Mouse (Mus musculus): ENCODE data around the gene Spag7.

Gene Spag7

DNA sequence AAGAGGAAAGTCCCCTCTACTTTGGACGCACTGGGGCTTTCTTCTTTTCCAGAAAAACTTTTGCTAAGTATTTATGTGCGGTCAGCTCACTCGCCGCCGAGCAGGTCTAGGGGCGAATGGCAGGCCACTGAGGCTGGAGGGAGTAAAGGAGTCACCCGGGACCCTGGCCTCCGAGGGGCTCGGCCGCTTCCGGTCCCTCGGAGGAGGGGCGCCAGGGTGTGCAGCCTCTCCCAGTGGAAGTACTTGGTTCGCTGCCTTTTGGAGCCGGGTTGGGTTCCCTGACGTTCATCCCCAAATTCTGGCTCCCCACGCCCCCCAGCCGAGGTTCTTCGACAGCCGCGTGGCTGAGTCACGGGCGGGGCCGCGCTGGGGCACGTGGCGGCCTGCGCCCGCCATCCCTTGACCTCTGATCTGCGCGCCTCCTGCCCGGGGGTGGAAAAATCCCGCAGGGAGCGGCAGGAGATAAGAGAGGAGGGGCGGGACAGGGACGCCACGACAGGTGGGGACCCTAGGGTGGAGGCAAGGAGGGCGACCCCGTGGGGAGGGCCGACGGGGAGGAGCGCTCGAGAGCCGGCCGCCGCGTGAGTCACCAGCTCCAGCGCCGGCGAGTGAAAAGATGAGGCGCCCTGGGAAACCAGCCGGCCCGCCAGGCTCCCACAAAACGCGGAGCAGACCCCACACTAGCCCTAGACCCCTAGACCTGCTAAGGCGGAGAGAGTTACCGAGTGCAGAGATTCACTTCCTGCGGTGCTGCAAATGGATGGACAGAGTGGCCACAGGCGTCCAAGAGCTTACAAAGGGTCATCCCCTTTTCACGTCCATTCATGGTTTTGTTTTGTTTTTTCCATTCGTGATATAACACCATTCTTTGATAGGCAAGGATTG lies 13.4 kb downstream of the Spag7 start:
- DNase-seq, result no peak

DNA sequence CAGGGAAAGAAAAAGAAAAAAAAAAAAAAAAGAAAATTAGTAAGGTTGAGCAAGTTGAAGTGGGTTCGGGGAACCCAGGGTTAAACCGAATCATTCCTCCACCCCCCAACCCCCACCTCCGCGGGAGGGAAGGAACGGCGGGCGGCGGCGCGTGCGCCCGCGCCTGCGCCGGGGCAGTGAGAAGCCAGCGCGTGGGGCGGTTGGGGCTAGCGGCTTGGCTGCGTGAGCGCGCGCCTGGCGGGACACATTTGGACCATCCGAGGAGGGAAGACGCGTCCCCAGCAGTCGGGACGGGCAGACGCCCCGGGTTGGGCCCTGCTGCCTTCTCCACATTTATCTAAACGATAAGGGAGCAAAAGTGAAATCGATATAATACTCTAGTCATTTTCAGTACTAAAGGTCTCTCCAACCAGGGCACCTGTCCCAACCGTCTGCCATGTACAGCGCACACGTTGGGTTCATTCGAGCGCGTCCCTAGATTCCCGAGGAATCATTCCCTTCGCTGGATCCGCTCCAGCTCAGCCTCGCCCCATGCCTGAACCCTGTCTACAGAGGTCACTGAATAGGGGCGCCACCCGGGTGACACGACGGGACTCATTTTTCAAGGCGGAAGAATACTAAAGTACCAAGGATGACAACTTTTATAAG lies 14.2 kb downstream of the Spag7 start:
- DNase-seq, result peak; percentile 88

DNA sequence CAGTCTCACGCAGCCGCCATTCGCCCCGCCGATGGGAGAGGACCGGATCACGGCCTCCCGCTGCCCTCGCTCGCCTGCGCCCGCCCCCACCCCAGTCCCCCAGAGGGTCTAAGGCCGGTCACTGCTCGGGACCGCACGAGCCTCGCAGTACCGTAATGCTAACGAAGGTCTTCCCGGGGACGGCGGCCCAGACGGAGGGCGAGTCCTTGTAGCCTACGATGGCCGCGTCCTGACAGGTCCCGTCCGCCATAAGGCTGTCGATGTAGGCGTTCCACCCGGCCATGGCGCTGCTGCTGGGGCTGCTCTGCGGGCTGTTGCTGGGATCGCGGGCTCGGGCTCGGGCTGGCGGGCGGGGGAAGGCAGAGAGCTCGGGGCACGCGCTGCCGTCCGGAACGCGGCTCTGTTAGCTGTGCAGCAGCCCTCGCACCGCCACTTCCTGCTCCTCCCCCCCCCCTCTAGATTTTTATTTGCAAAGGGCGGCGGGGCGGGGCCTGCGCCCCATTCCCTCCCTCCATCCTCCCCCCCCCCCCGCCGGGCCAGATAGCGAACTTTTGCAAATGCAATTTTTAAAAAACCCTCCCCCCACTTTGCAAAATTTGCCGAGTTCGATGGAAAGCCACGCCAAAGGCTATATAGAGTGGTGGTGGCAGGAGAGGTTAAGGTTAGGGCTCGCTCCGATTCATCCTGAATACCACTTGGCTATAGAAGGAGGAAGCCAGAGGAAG lies 14.9 kb downstream of the Spag7 start, which contains the start of gene Pfn1:
Gene Pfn1 (minus strand): TSS at position 447 of the 725 bp plus-strand sequence.
- peak; percentile 84 for DNase-seq

DNA sequence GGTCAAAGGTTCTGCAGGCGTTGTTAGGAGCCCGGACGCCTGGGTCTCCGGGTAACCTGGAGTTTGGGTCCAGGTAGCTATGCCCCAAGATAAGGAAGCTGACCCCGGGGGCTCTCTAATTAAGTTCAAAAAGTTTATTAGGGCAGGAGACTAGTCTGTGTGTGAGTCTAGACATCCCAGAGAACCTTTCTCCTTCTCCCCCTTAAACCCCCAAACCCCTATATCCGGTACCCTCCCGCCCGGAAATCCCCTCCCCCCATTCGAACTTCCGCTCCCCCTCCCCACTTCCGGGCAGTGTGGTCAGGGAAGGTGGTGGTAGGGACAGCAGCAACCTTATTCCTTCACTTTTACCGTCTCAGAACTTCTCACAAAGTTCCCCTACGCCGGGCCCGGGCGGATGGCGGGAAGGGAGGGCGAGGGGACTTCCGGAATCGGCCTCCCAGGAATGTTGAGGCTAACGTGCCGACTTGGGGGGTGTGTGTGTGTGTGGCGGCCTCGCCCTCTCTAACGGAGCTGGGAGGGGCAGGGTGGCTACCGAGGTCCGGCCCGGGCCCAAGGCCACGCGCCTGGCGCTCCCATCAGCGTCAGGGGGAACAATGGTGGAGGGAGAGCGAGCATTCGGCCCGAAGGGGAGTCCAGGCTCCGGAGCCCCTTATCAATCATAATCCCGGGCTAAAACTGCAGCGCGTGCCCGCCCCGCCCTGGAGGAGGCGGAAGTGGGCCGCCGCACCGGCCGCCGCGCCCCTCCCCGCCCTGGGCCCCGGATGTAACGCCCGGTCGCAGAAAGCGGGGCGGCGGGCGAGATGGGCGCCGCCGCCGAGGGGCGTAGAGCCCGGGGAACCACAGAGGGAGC lies 15.6 kb downstream of the Spag7 start:
- DNase-seq, result peak; percentile 89

DNA sequence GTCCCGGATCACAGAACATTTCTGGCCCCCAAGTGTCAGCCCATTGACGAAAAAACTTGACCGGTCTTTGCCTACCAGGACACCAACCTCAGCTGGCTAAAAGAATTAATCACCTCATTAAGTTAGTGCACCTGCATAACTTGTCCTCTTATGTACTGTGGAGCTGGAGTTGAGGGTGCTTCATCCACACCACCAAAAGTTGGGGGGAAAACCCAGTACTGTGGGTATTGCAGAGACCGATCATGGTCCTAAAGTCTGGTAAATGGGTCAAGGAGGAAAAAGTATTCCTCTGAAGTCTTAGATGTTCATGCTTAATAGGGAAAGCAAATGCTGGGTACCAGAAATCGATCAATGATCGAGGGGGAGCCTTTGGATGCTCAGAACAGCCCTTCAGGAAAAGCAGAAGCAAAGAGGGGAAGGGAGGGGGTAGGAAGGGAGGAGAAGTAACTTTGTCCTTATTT lies 16.3 kb downstream of the Spag7 start:
- DNase-seq, result no peak

DNA sequence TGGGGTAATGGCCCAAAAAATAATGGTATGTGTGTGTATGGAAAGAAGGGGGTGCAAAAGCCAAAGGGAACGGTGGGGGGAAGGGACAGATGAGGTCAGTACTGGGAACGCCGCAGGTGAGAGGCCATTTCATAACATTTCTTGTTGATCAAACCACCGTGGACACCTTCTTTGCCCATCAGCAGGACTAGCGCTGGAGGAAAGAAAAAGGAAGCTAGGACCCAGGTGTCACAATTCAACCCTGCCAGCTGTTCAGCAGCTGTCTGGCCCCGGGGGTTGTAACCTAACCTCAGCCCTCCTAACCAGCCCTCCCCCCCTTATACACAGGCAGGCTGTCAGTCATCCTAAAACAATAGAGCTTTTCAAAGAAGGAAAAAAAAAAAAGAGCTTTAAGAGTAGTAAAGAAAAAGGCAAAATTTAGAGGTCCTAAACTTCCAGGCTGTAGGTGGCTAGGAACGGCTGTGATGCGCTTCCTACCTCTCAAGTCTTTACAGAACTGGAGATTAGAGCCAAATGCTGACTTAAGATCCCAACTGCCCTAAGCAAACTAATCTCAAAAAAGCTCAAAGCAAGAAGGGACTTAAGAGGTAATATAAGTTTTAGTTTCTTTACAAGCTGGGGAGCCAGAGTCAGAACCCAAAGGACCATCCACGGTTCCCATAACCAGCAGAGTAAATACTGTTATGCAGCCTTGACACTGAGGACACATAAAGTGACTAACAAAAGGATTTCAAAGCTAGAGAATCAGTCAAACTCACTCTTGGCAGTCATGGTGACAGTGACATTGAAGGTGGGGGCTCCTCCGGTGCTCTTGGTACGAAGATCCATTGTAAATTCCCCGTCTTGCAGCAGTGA lies 17.0 kb downstream of the Spag7 start:
- DNase-seq, result no peak

DNA sequence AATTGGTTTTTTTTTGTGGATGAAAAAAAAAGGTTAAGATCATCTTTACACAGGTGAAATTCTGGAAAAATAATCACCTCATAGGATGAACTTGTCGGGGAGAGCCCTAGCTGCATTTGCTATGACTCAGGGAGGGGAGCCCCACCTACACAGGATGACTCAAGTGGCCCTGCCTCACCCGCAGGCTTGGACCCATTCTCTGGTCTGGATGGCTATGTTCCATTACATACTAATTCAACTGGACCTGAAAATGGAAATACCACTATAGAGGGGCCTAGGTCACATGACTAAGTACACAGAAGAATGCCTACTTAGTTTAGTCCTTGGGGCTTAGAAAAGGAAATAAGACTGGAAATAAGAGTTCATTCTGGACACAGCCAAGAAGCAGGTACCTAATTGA lies 17.8 kb downstream of the Spag7 start:
- DNase-seq, result no peak

DNA sequence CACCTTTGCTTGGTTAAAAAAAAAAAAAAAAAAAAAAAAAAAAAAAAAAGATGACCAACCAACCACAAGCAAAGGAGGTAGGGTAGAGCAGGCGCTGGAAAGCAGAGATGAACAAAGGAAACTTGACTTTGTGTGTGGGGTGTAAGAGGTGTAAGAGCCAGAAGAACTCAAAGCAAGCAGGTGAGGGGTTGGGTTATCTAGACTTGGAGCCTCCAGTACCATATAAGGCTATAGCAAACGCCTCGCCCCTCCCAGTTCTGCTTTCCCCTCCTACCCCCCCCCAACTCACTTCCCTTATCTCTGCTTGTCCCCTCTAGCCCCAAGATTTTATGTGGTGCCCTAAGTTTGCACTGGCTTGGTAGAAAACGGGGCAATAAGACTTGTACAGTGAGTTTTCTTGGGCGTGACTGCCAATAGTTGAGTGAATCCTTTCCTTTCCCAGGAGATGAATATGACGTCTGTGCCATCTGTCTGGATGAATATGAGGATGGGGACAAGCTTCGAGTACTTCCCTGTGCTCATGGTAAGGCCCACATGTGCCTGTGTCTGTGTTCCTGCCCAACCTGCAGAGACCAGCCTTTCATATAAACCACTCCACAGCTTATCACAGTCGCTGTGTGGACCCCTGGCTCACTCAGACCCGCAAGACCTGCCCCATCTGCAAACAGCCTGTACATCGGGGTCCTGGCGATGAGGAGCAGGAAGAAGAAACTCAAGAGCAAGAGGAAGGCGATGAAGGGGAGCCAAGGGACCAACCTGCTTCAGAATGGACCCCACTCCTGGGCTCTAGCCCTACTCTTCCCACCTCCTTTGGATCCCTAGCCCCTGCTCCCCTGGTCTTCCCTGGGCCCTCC lies 18.7 kb downstream of the Spag7 start:
- DNase-seq, result no peak

DNA sequence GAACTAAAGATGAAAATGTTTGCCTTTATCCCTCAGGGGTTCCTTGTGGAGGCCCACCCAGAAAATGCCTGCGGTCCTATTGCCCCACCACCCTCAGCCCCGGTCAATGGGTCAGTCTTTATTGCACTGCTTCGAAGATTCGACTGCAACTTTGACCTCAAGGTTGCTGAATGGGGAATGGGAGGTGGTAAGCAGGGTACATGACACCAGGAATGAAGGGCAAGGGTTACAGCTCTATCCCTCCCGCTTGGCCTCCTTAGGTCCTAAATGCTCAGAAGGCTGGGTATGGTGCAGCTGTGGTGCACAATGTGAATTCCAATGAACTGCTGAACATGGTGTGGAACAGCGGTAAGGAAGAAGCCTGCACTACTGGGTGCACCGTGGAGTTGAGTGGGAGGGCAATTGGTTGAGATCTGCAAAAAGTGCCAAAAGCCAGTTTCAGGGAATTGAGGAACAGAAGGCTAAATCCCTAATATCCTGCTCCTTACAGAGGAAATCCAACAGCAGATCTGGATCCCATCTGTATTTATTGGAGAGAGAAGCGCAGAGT lies 20.0 kb downstream of the Spag7 start:
- DNase-seq, result no peak

DNA sequence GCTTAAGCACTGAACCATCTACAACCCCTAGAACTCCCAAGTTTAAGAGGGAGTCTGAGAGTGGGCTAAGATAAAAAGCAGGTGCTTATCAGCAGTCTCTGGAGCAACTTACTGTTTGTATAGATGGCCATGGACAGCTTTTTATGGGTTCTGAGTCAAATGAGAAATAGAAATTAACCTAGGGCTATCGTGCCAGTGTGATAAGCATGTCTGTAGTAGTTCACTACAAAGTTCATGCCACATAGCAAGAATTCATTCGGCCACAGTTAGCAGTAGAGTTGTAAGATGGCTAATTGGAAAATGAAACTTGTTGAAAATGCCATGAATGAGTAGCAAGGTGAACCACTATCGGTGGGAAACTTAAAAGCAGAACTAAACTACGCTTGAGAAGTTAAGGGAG lies 20.7 kb downstream of the Spag7 start:
- no peak for DNase-seq

DNA sequence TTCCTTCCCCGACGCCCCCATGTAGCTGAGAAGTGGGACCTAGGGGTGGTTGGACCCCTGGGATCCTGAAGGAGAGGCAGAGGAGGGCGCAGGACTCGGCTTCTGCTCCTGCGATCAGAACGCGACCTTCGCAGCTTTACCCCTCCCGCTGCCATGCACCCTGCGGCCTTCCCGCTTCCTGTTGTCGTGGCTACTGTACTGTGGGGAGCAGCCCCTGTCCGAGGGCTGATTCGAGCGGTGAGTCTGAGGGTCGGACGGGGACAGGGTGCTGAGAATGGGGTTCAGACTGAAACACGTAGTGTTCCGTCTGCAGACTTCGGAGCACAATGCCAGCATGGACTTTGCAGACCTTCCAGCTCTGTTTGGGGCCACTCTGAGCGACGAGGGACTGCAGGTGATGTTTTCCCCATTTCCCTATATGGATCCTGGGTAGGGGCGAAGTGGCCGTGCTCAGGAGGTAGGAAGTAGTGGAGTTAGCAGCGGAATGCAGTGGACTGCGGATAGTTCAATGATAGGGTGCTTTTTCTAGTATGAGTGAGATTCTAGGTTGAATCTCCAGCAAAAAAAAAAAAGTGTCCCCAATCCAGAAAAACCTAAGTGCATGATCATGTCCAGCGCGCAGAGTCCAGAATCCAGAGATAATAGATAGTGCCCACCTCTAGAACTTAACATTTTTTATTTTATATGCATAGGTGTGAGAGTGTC lies 21.3 kb downstream of the Spag7 start:
- DNase-seq, result no peak

DNA sequence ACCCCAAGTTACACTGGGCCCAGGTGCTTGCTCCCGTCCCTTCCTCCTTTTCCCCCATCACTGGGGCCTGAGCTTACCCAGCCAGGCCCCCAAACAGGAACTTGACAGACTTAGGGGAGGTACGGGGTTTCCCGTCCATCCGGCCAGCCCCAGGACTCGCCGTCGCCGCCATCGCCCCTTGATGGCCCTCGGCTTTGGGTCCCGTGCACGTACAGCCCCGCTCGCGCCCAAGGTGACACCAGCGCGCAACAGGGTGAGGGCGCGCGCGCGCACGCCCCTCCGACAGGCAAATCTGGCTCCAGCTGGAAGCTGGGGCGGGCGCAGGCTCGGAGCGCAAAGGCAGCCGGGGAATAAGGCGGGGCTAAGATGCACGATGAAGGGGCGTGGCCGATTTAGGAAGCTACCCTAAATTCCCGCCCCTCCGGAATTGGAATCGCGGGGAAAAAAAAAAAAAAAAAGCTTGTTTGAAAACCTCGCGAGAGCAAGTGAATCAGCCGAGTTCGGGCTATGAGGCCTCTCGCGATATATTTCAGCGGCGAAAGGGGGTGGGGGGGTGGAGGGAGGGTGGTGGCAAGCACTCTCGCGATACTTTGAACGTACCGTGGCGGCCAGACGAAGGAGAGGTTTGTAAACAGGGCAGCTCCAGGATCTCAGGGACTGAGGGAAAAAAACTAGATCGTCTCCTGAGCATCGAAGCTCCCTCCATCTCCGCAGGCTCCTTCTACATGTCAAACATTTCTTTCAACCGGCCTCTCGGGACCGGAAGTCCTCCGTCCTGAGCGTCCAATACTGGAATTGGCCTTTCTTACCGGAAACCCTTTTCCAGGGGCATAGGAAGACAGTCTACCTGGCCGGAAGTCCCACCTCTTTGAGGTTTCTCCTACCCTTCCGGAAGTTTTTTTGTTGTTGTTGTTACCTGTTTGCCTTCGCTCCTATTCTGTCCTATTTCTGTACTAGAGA lies 22.2 kb downstream of the Spag7 start, which contains the start of the genes Rnf167 and Slc25a11:
Gene Rnf167 (plus strand): TSS at position 545 of the 960 bp plus-strand sequence.
Gene Slc25a11 (minus strand): TSS at position 789 of the 960 bp plus-strand sequence.
- peak; percentile 100 for DNase-seq

DNA sequence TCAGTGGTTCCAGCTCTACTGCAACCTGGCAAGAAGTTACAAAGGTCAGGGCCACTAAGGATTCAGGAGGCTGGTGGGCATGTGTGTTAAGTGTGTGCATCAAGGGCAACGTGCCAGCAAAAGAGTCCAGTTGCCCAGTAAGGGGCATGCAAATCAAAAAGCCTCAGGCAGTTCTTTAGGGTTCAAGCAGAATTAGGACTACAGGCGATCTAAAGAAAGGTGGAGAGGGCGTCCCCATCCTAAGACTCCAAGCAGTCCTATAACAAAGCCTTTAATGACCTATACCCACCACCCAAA lies 23.0 kb downstream of the Spag7 start:
- DNase-seq, result no peak

DNA sequence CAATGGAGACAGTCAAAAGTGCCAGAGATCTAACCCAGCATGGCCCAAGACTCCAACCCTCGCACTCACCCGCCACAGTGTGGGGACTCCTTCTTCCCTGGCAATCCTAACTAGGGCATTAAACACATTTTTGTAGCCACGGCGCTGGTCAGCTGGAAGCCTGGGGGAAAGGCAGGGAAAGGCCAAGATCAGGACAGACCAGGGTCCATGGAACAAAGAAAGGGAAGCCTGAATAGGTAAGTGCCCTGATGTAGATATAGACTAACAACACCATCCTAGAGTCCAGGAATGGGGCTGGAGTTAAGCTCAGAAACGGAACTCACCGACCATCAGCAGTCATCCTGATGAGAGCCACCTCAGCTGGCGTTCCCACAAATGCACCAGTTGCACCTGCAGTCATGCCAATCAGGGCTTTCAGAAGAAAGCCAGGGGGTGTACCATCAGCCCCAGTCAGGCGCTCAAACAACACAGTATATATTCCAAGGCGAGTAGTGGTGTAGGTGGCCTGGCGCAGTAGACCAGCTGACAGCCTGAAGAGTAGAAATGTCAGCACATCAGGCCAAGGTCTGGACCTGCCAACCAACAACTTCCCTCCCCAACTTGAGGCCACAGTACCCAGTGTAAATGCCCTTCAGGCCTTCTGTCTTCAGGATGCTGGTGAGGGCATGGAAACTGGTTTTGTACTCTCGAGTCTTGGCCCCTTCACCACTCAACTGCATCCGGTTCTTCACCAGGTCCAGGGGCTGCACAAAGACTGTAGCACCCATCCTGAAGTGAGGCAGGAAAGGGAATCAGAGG lies 23.6 kb downstream of the Spag7 start:
- DNase-seq, result no peak

DNA sequence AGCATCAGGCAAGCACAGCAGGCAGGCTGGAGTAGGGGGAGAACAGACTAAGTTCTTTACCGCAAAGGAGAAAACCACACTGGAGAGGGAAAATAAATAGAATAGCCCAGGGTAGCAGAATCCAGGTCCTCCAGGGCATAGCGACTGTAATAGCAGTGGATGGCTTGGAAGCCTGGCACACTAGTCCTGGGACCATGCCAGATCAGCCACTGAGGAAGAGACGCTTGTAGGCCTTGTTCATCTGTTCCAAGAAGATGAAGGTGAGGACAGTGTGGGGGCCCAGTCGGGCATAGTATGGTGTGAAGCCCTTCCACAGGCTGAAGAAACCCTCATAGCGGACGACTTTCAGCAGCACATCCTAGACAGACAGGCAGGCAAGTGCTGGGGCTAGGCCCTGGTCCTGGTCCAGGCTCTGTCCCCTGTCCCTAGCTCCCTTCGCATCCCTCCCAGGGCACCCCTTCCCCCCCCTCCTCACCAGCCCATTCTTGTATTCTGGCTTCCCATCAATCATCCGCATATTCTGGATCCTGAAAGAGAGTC lies 24.6 kb downstream of the Spag7 start:
- no peak for DNase-seq

DNA sequence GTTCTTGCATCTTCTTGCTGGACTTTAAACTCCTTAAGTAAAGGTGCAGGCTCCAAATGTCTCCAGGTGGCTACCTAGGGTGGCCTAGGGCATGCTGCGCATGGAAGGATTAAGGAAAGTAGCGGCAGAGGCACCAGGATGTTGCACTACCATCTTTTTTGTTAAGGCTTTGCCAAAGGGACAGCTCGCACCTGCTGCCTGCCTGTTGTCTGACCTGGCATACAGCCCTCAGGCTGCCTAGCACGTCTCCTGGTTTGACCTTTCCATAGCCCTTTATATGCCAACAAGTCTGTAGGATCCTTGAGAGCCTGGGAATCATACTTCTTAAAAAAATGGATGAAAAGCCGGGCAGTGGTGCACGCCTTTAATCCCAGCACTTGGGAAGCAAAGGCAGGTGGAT lies 26.2 kb downstream of the Spag7 start:
- DNase-seq, result no peak

DNA sequence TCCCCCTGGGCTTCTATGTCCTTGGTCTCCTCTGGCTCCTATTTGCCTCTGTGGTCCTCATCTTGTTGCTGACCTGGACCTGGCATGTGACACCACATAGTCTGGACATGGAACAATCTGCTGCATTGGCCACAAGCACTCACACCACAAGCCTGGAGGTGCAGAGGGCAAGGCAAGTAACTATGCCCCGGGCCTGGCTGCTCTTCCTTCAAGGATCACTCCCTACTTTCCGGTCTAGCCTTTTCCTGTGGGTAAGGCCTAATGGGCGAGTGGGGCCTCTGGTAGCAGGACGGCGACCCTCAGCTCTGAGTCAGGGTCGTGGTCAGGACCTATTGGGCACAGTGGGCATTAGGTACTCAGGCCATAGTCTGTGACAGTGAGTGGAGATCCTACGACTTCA lies 28.0 kb downstream of the Spag7 start:
- DNase-seq, result no peak

All from retina, postnatal 1 day (tissue).